Mouse (Mus musculus) left cerebral cortex, postnatal 36 days (tissue): Measurements from ENCODE around the gene E130208F15Rik. TPM values are rescaled to one million over a fixed set of nuclear protein-coding genes. Genes with fewer than 3 reads are reported as not detected.
A peak's percentile ranks its signal among the peaks of the same experiment; 100 is the strongest.

Experiments
- DNase-seq, 2 experiments: peaks; one replicate each; pipeline ENCODE4 v3.0.0; 2021 to 2022; ENCODE audit warnings: low spot score in 2 of 2, mixed read lengths in 1 of 2
- intact Hi-C: fragments of 180-260 bp; cut with DNase I; formaldehyde crosslinking; loops from one replicate; pipeline ENCODE4 v1.15.1; 2025
- total RNA-seq, 2 experiments: library from RNA; stranded (reverse); gene quantifications; 2 replicates each; pipeline ENCODE4 v1.2.3; 2021

E130208F15Rik gene
- total RNA-seq, 2 experiments from 2014 or later, result 0.52 to 0.54 TPM

DNA sequence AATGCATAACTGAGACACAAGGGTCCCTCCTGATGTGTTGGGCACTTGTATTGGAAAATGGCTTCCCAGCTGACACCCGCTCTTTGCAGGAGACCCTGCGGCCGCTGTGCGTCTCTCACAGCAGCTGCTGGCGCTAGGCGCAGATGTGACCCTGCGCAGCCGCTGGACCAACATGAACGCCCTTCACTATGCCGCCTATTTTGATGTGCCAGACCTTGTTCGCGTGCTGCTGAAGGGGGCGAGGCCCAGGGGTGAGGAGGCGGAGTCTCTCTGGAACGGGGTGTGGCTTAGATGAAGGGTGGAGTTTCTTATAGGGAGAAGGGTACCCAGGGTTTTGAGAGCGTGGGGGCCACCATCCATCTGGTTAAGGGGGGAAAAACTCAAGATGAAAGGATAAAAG lies 24.3 kb upstream of the E130208F15Rik start:
- no peak for DNase-seq
- intact Hi-C loops, result no loop called here

GRCm38 (mm10) chr7:30300914-30301313 lies 20.6 kb upstream of the E130208F15Rik start:
- intact Hi-C loops, result no loop called here
- no peak for DNase-seq

GRCm38 (mm10) chr7:30306083-30306779 lies 15.3 kb upstream of the E130208F15Rik start:
- DNase-seq, result no peak
- intact Hi-C loops, result no loop called here

- intact Hi-C loops, result no loop called here
- peak; percentile 93 for DNase-seq
Observed at GRCm38 (mm10) chr7:30308076-30309005, 13.2 kb upstream of the E130208F15Rik start, which contains the start of gene Alkbh6. Gene Alkbh6 (plus strand): TSS chr7:30308717.

DNA sequence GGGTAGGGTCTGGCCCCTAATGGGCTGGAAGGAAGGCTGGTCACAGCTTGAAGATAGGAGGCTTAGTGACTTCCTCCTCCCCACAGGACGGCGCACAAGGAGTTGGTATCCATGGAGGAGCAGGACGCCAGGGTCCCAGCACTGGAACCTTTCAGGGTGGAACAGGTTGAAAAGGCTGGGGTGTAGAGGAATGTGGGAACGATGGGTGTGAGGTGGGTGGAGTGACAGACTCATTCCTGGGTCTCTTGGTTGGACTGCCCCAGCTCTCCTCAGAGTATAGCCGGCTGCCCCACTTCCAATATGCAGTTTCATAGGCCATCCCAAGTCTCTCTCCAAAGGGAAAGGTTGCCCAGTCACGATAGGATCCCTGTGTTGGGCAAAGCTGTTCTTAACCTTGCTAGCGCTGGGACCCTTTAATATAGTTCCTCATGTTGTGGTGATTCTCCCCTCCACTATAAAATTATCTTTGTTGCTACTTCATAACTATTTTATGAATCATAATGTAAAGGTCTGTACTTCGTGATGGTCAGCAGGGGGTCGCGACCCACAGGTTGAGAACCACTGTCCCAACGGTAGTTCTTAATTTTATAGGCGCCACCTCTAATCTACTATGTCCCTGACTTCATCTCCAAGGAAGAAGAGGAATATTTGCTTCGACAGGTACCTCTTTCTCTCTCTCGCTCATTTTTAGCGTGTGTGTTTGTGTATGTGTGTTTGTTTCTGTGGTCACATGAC lies 12.0 kb upstream of the E130208F15Rik start:
- no peak for DNase-seq
- intact Hi-C loops, result no loop called here

DNA sequence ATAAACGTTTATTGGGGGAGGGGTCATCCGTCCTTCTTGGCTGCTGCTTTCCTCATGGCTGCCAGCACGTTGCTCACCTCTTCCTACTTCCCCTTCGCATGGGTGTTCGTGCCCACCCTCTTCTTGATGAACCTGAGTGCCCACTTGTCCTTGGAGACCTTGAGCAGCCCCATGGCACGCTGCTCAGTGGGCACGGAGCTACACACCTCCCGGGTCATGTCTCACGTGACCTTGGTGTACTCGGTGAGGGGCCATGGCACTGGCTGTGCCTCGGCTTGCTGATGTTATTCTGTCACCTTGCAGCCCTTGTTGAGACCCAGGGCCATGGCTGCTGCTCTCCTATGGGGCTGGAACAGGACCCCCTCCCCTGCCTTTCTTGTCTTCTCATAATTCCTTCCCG lies 11.4 kb upstream of the E130208F15Rik start:
- no peak for DNase-seq
- intact Hi-C loops, result no loop called here

- no peak for DNase-seq
- intact Hi-C loops, result no loop called here
Observed at GRCm38 (mm10) chr7:30313666-30314320, 7.7 kb upstream of the E130208F15Rik start.

DNA sequence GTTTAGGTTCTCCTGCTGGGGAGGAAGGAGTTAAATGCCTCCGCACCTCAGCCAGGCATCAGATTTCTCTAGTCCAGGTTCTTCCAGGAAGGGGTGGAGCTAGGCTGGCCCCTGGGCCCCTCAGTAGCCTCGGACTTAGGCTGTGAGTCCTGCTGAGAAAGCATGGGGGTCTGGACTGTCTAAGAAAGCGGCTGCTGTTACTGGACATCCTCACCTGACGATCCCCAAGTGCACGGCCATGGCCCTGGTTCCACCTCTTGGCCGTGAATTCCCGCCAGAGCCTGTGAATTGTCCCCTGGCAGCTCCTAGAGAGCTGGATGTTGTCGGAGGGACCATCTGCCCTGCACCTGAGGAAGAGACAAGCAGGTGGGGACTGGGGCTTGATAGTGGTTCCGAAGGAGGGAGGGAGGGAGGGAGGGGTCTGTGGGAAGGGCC lies 6.8 kb upstream of the E130208F15Rik start, which contains the start of gene Syne4:
Syne4 (plus strand) TSS at position 87 of the 435 bp plus-strand sequence.
- intact Hi-C loops, result no loop called here
- DNase-seq, result no peak

GRCm38 (mm10) chr7:30315559-30316529 lies 5.7 kb upstream of the E130208F15Rik start:
- DNase-seq, result no peak
- intact Hi-C loops, result no loop called here

- DNase-seq, result no peak
- intact Hi-C loops, result no loop called here
Observed at GRCm38 (mm10) chr7:30318142-30318541, 3.4 kb upstream of the E130208F15Rik start.

- intact Hi-C loops, result no loop called here
- no peak for DNase-seq
Observed at GRCm38 (mm10) chr7:30320946-30321345, 594 bp upstream of the E130208F15Rik start.

GRCm38 (mm10) chr7:30322285-30322667 lies 736 bp downstream of the E130208F15Rik start:
- peak; percentile 96 for DNase-seq
- intact Hi-C loops, result no loop called here

DNA sequence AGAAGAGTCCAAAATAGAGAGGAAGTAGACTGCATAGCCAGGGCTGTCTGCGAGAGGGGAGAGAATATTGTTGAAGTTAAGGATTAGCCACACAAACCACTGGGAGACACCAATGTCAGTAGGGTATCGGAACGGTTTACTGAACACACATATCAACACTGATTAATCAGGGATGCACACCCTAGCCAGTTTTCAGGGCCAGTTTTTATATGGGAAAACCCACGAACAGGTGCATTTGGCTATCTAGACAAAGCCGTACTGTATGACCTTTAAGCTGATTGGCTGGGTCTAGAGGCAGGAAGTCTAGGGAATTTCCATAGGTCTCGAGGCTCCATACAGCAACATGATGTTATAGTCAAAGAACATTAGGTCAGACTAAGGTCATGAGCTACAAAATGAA lies 1.3 kb downstream of the E130208F15Rik start:
- DNase-seq, result no peak
- intact Hi-C loops, result no loop called here

DNA sequence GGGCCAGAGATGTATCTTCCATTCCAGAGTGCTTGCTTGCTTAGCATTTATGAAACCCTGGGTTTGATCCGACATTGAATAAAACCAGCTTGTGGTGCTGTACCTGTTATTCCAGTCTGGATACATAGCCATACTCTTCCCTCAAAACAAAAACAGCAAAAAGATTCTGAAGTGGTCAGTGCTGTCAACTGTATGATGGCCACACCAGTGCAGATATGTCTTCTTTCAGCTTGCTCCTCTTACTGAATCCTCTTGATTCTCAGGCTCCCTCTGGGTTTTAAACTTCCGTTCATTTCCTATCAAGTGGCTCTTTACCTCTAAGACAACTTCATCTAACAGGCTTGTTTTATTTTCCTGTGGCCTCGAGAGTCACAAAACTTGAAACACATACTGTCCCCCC lies 2.3 kb downstream of the E130208F15Rik start, which contains the start of gene Sdhaf1:
Sdhaf1 (minus strand) TSS at position 101 of the 400 bp plus-strand sequence.
- intact Hi-C loops, result no loop called here
- no peak for DNase-seq

GRCm38 (mm10) chr7:30324300-30324944 lies 2.9 kb downstream of the E130208F15Rik start:
- intact Hi-C loops, result no loop called here
- peak in 1 of 2 experiments; percentile 73 for DNase-seq

DNA sequence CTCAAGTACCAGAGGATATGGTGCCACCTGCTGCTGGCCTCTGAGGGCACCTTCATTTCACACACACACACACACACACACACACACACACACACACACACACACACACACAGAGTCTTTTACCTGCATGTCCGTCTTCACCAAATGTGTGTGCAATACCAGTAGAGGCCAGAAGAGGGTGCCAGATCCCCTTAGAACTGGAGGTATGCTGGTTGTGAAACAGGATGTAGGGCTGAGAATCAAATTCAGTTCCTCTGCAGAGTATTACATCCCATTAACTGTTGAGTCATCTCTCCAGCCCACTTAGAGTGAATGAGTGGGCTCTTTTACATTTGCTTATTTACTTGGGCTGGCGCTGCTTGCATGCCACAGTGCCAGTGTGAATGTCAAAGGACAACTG lies 3.8 kb downstream of the E130208F15Rik start:
- DNase-seq, result no peak
- intact Hi-C loops, result no loop called here

DNA sequence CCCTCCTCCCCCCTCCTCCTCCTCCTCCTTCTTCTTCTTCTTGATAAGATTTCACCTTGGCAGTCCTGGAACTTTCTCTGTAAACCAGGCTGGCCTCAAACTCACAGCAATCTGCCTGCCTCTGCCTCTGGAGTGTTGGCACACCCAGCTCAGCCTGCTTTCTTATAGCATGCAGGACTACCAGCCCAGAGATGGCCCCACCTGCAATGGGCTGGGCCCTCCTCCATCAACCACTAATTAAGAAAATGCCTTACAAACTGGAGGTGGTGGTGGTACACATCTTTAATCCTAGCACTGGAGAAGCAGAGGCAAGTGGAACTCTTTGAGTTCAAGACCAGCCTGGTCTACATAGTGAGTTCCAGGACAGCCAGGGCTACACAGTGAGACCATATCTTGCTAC lies 4.9 kb downstream of the E130208F15Rik start:
- no peak for DNase-seq
- intact Hi-C loops, result no loop called here

DNA sequence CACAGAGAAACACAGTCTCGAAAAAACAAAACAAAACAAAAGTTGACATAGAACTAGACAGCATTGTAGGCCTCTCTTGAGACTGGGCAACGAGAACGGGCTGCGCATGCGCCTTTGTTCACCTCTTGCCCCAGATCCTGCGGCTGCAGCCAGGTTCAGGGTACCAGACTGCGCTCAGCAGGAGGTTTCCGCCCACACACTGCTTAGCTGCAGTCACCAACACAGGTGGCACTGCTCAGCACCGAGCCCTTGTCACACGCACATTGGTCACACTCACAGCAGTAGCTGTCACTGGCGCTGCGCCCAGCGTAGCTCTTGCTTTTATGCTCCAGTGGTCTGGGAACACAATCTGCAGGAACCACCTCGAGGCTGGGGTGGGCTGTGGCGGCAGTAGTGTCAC lies 5.6 kb downstream of the E130208F15Rik start:
- no peak for DNase-seq
- intact Hi-C loops, result no loop called here
